Mouse (Mus musculus) liver, embryonic 11.5 days (tissue): ENCODE results near the gene Atxn7l1. TPM values are rescaled to one million over a fixed set of nuclear protein-coding genes. Genes with fewer than 3 reads are reported as not detected.
A peak's percentile ranks its signal among the peaks of the same experiment; 100 is the strongest.

Experiments used
- ATAC-seq: fragments of 200-750 bp; cut with Nextera tagmentation; replicated peaks from 2 replicates; pipeline ENCODE4 v1.8.0; 2017; ENCODE audit warnings: moderate number of reproducible peaks, mild to moderate bottlenecking, moderate TSS enrichment, moderate library complexity; ENCODE audit not compliant: low FRiP score
- DNase-seq: peaks from one replicate; pipeline ENCODE4 v3.0.0-alpha.2; 2017; ENCODE audit warnings: low spot score
- H3K27ac ChIP-seq: fragments of 300-500 bp; sonication (generic); 2 replicates; pipeline ENCODE4 v1.5.1; 2014; ENCODE audit warnings: mild to moderate bottlenecking, low read depth, low read length, control low read depth
- H3K27me3 ChIP-seq: fragments of 300-500 bp; sonication (generic); replicated peaks from 2 replicates; pipeline ENCODE4 v1.6.1; 2014; ENCODE audit warnings: low read length, mixed read lengths; ENCODE audit not compliant: control insufficient read depth, insufficient read depth
- H3K36me3 ChIP-seq: fragments of 300-500 bp; sonication (generic); 2 replicates; pipeline ENCODE4 v1.6.1; 2014; ENCODE audit warnings: mild to moderate bottlenecking, low read length, moderate library complexity, mixed read lengths; ENCODE audit not compliant: control insufficient read depth, insufficient read depth
- H3K4me1 ChIP-seq: fragments of 300-500 bp; sonication (generic); replicated peaks from 2 replicates; pipeline ENCODE4 v1.6.1; 2014; ENCODE audit warnings: low read length, mixed read lengths; ENCODE audit not compliant: control insufficient read depth, insufficient read depth
- H3K4me2 ChIP-seq: fragments of 300-500 bp; sonication (generic); 2 replicates; pipeline ENCODE4 v1.6.1; 2014; ENCODE audit warnings: mild to moderate bottlenecking, control low read depth, moderate library complexity
- H3K4me3 ChIP-seq: fragments of 300-500 bp; sonication (generic); 2 replicates; pipeline ENCODE4 v1.5.1; 2014; ENCODE audit warnings: low read depth, low read length, control low read depth
- H3K9ac ChIP-seq: fragments of 300-500 bp; sonication (generic); 2 replicates; pipeline ENCODE4 v1.6.1; 2014; ENCODE audit warnings: low read depth, low read length, control low read depth
- H3K9me3 ChIP-seq: fragments of 300-500 bp; sonication (generic); 2 replicates; pipeline ENCODE4 v1.6.1; 2016; ENCODE audit warnings: low read length, inconsistent platforms, mixed read lengths; ENCODE audit not compliant: control insufficient read depth
- WGBS: fragments of 180-500 bp; shearing (Covaris S2); extraction: QIAGEN DNeasy Blood & Tissue Kit; methylation state at CpG from one replicate; pipeline ENCODE4 v1.1.7; 2014; 5-methylcytosine and 5-hydroxymethylcytosine counted together
- polyA plus RNA-seq: library from polyadenylated mRNA; unstranded; fragments of >200 nt; fragmentation: Nextera tagmentation; extraction: Ambion mirVana; gene quantifications from 2 replicates; pipeline ENCODE4 v1.2.1, GENCODE M21; 2014

Atxn7l1 gene
- polyA plus RNA-seq, 1 experiment from 2014 or later, result 28.9 TPM

GRCm38 (mm10) chr12:33339822-33340221 is 192.3 kb downstream of the Atxn7l1 start:
- no peak for ATAC-seq
- DNase-seq, result no peak
- peaks cover 6% of the 10 kb centered on the region; the same call in 1 of the 2 replicates for H3K36me3 ChIP-seq
- no peak overlapping the region for H3K27ac ChIP-seq
- WGBS, result 70% methylated on average over 4 of the region's 4 CpGs
- H3K4me1 ChIP-seq, result peaks cover 15% of the 10 kb centered on the region
- H3K4me3 ChIP-seq, result no peak overlapping the region
- no peak overlapping the region for H3K4me2 ChIP-seq
- H3K27me3 ChIP-seq, result no peaks in the 10 kb centered on the region
- no peak overlapping the region for H3K9ac ChIP-seq
- no peaks in the 10 kb centered on the region for H3K9me3 ChIP-seq

- ATAC-seq, result no peak
- no peak overlapping the region for H3K27ac ChIP-seq
- H3K27me3 ChIP-seq, result no peaks in the 10 kb centered on the region
- no peak for DNase-seq
- 85% methylated on average over 6 of the region's 6 CpGs for WGBS
- peaks cover 9% of the 10 kb centered on the region; the same call in 1 of the 2 replicates for H3K36me3 ChIP-seq
- H3K4me3 ChIP-seq, result no peak overlapping the region
- no peaks in the 10 kb centered on the region for H3K9me3 ChIP-seq
- H3K4me2 ChIP-seq, result no peak overlapping the region
- no peak overlapping the region for H3K9ac ChIP-seq
- H3K4me1 ChIP-seq, result peaks cover 13% of the 10 kb centered on the region
Measured at GRCm38 (mm10) chr12:33340698-33341097, 193.2 kb downstream of the Atxn7l1 start.

- DNase-seq (no peak), ATAC-seq (no peak; the same call in 1 of the 2 replicates)
- WGBS, result 68% methylated on average over 17 of the region's 17 CpGs
- Histone ChIP-seq H3K27me3 (no peaks in the 10 kb centered on the region), H3K27ac (no peak overlapping the region), H3K9me3 (no peaks in the 10 kb centered on the region), H3K4me2 (no peak overlapping the region), H3K9ac (no peak overlapping the region), H3K36me3 (peaks cover 11% of the 10 kb centered on the region; the same call in 1 of the 2 replicates), H3K4me3 (no peak overlapping the region), H3K4me1 (peaks cover 7% of the 10 kb centered on the region; the same call in 1 of the 2 replicates)
Measured at GRCm38 (mm10) chr12:33341351-33341892, 193.9 kb downstream of the Atxn7l1 start.

GRCm38 (mm10) chr12:33344970-33345772 is 197.7 kb downstream of the Atxn7l1 start:
- no peak for DNase-seq
- Histone ChIP-seq H3K27ac (no peak overlapping the region), H3K4me3 (no peak overlapping the region), H3K9ac (no peak overlapping the region), H3K36me3 (peaks cover 18% of the 10 kb centered on the region), H3K27me3 (no peaks in the 10 kb centered on the region), H3K4me1 (peaks cover 5% of the 10 kb centered on the region; the same call in 1 of the 2 replicates), H3K4me2 (peak overlapping the region; percentile 47), H3K9me3 (peaks cover 3% of the 10 kb centered on the region; the same call in 1 of the 2 replicates)
- ATAC-seq, result no peak
- WGBS, result 56% methylated on average over 25 of the region's 25 CpGs

GRCm38 (mm10) chr12:33345773-33346435 is 198.4 kb downstream of the Atxn7l1 start:
- H3K4me3 ChIP-seq, result no peak overlapping the region
- H3K9me3 ChIP-seq, result peaks cover 3% of the 10 kb centered on the region; the same call in 1 of the 2 replicates
- peaks cover 5% of the 10 kb centered on the region; the same call in 1 of the 2 replicates for H3K4me1 ChIP-seq
- no peak for DNase-seq
- H3K27ac ChIP-seq, result no peak overlapping the region
- no peak for ATAC-seq
- no peak overlapping the region for H3K4me2 ChIP-seq
- 61% methylated on average over 23 of the region's 23 CpGs for WGBS
- no peak overlapping the region for H3K9ac ChIP-seq
- H3K27me3 ChIP-seq, result no peaks in the 10 kb centered on the region
- H3K36me3 ChIP-seq, result peaks cover 25% of the 10 kb centered on the region

GRCm38 (mm10) chr12:33352671-33353070 is 205.2 kb downstream of the Atxn7l1 start:
- no peaks in the 10 kb centered on the region for H3K4me1 ChIP-seq
- peaks cover 16% of the 10 kb centered on the region for H3K36me3 ChIP-seq
- peaks cover 3% of the 10 kb centered on the region; the same call in 1 of the 2 replicates for H3K9me3 ChIP-seq
- H3K4me2 ChIP-seq, result no peak overlapping the region
- no peak overlapping the region for H3K27ac ChIP-seq
- ATAC-seq (no peak), DNase-seq (no peak)
- 75% methylated on average over 4 of the region's 4 CpGs for WGBS
- H3K27me3 ChIP-seq, result no peaks in the 10 kb centered on the region
- H3K9ac ChIP-seq, result no peak overlapping the region
- H3K4me3 ChIP-seq, result no peak overlapping the region

GRCm38 (mm10) chr12:33358345-33358744 is 210.9 kb downstream of the Atxn7l1 start:
- Histone ChIP-seq H3K27me3 (no peaks in the 10 kb centered on the region), H3K4me1 (no peaks in the 10 kb centered on the region), H3K4me3 (no peak overlapping the region), H3K9ac (no peak overlapping the region), H3K4me2 (no peak overlapping the region), H3K9me3 (no peaks in the 10 kb centered on the region), H3K36me3 (peaks cover 8% of the 10 kb centered on the region), H3K27ac (no peak overlapping the region)
- no peak for ATAC-seq
- WGBS, result 89% methylated on average over 10 of the region's 10 CpGs
- no peak for DNase-seq

- no peaks in the 10 kb centered on the region for H3K9me3 ChIP-seq
- WGBS, result 84% methylated on average over 7 of the region's 7 CpGs
- no peaks in the 10 kb centered on the region for H3K27me3 ChIP-seq
- no peak overlapping the region for H3K9ac ChIP-seq
- no peak overlapping the region for H3K27ac ChIP-seq
- no peak for DNase-seq
- H3K4me1 ChIP-seq, result no peaks in the 10 kb centered on the region
- H3K4me3 ChIP-seq, result no peak overlapping the region
- peaks cover 10% of the 10 kb centered on the region for H3K36me3 ChIP-seq
- no peak overlapping the region for H3K4me2 ChIP-seq
- ATAC-seq, result no peak
Measured at GRCm38 (mm10) chr12:33359209-33359608, 211.7 kb downstream of the Atxn7l1 start.
